Mouse (Mus musculus) E14TG2a.4 (cell line): Measurements from ENCODE around the gene Ncoa7.

ENCODE experiments used
- CTCF ChIP-seq: conservative IDR thresholded peaks from 2 replicates; pipeline ENCODE4 v1.5.1; 2014; ENCODE audit warnings: low read length
- NANOG ChIP-seq: IDR thresholded peaks from 2 replicates; pipeline ENCODE4 v1.6.1; 2014; ENCODE audit warnings: borderline replicate concordance, low read length, mixed read lengths
- POU5F1 ChIP-seq: IDR thresholded peaks from 2 replicates; pipeline ENCODE4 v1.6.1; 2014; ENCODE audit warnings: low read length, borderline replicate concordance

DNA sequence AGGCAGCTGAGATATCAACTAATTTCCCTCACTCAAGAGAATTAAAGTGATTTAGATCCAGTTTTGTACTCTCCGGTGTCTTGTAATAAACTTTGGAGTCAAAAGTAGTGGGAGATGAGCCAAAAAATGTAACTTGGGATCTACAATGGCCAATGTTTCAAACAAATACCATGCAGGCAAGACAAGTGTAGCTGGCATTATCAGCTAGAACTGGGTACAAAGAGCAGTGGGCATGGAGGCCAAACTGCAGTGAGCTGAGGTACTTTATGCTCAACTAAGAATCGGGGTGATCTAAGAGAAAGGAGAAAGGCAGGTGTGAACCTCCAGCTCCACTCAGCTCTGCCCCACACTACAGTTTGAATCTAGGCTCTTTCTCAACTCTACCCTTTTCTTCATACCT, 28.7 kb downstream of the Ncoa7 start:
- TF ChIP-seq NANOG = no peak
- TF ChIP-seq CTCF = no peak
- TF ChIP-seq POU5F1 = no peak
